Mouse (Mus musculus) ES-E14 (cell line): ENCODE measurements around the gene Nek6.

Source experiments
- HCFC1 ChIP-seq: IDR thresholded peaks from 2 replicates; pipeline ENCODE4 v1.6.1; 2012; ENCODE audit warnings: low read length, inconsistent platforms, borderline replicate concordance; ENCODE audit not compliant: insufficient read depth
- MAFK ChIP-seq: IDR thresholded peaks from 2 replicates; pipeline ENCODE4 v1.6.1; 2014; ENCODE audit warnings: mild to moderate bottlenecking, low read depth, low read length, inconsistent platforms; ENCODE audit not compliant: insufficient read depth
- ZC3H11A ChIP-seq: IDR thresholded peaks from 2 replicates; pipeline ENCODE4 v1.6.1; 2012; ENCODE audit warnings: low read depth, mild to moderate bottlenecking, inconsistent platforms, low read length, borderline replicate concordance

GRCm38 (mm10) chr2:38517045-38517444 lies 5.6 kb downstream of the Nek6 start:
- TF ChIP-seq HCFC1 (no peak), MAFK (no peak), ZC3H11A (no peak)
